Mouse (Mus musculus) layer of hippocampus, adult 11-12 months (tissue): ENCODE measurements around the gene Pde4d.

Source experiments
- DNase-seq: peaks from one replicate; pipeline ENCODE4 v3.0.0; 2022; ENCODE audit warnings: low spot score

The Pde4d gene

GRCm38 (mm10) chr13:109407371-109407770, 957.6 kb downstream of the Pde4d start:
- DNase-seq, result no peak

GRCm38 (mm10) chr13:109420426-109420825, 970.7 kb downstream of the Pde4d start:
- no peak for DNase-seq

GRCm38 (mm10) chr13:109424906-109425305, 975.2 kb downstream of the Pde4d start:
- no peak for DNase-seq

GRCm38 (mm10) chr13:109425548-109425947, 975.8 kb downstream of the Pde4d start:
- no peak for DNase-seq

- DNase-seq, result no peak
Observed at GRCm38 (mm10) chr13:109426058-109426457, 976.3 kb downstream of the Pde4d start.

- no peak for DNase-seq
Observed at GRCm38 (mm10) chr13:109427541-109427940, 977.8 kb downstream of the Pde4d start.

GRCm38 (mm10) chr13:109429544-109429943, 979.8 kb downstream of the Pde4d start:
- DNase-seq, result no peak

- DNase-seq, result no peak
Observed at GRCm38 (mm10) chr13:109437231-109437776, 987.6 kb downstream of the Pde4d start.

- DNase-seq, result no peak
Observed at GRCm38 (mm10) chr13:109439436-109440161, 989.9 kb downstream of the Pde4d start.

- DNase-seq, result peak; percentile 51
Observed at GRCm38 (mm10) chr13:109440331-109440730, 990.6 kb downstream of the Pde4d start.

GRCm38 (mm10) chr13:109440881-109441280, 991.1 kb downstream of the Pde4d start:
- DNase-seq, result peak; percentile 81

GRCm38 (mm10) chr13:109441401-109441973, 991.7 kb downstream of the Pde4d start:
- DNase-seq, result peak; percentile 36

- DNase-seq, result no peak
Observed at GRCm38 (mm10) chr13:109446138-109446537, 996.4 kb downstream of the Pde4d start.

GRCm38 (mm10) chr13:109448121-109448520, 998.4 kb downstream of the Pde4d start:
- no peak for DNase-seq

GRCm38 (mm10) chr13:109474344-109474743, 1024.6 kb downstream of the Pde4d start:
- DNase-seq, result no peak

GRCm38 (mm10) chr13:109481446-109481845, 1031.7 kb downstream of the Pde4d start:
- DNase-seq, result no peak

GRCm38 (mm10) chr13:109486166-109486565, 1036.4 kb downstream of the Pde4d start:
- no peak for DNase-seq

- peak; percentile 50 for DNase-seq
Observed at GRCm38 (mm10) chr13:109487378-109487777, 1037.6 kb downstream of the Pde4d start.

GRCm38 (mm10) chr13:109490853-109491252, 1041.1 kb downstream of the Pde4d start:
- DNase-seq, result no peak

- DNase-seq, result no peak
Observed at GRCm38 (mm10) chr13:109491829-109492228, 1042.1 kb downstream of the Pde4d start.

GRCm38 (mm10) chr13:109500336-109500735, 1050.6 kb downstream of the Pde4d start:
- no peak for DNase-seq

- DNase-seq, result no peak
Observed at GRCm38 (mm10) chr13:109502796-109503195, 1053.0 kb downstream of the Pde4d start.

GRCm38 (mm10) chr13:109506754-109507153, 1057.0 kb downstream of the Pde4d start:
- no peak for DNase-seq
